Mouse (Mus musculus) kidney, adult 2 months (tissue): ENCODE measurements around the gene Ptpra.

Source experiments
- CTCF ChIP-seq: fragments of 200-500 bp; conservative IDR thresholded peaks from 2 replicates; pipeline ENCODE4 v1.5.1; 2011; ENCODE audit warnings: low read depth, mild to moderate bottlenecking, control low read depth, low read length, moderate library complexity, mixed read lengths; ENCODE audit not compliant: insufficient read depth, insufficient read length
- POLR2A ChIP-seq: fragments of 200-500 bp; IDR thresholded peaks from one replicate; pipeline ENCODE4 v1.6.1; 2011; ENCODE audit warnings: low read depth, low read length, control low read depth

- TF ChIP-seq CTCF, result no peak
- TF ChIP-seq POLR2A, result no peak
Observed at GRCm38 (mm10) chr2:130529925-130530324, 79.8 kb downstream of the Ptpra start.
